Mouse (Mus musculus) midbrain, embryonic 11.5 days (tissue): ENCODE measurements around the gene Senp1. TPM values are rescaled to one million over a fixed set of nuclear protein-coding genes. Genes with fewer than 3 reads are reported as not detected.

ENCODE experiments used
- ATAC-seq: fragments of 200-750 bp; cut with Nextera tagmentation; 2 replicates; pipeline ENCODE4 v1.8.0; 2017; ENCODE audit warnings: moderate TSS enrichment, moderate library complexity; ENCODE audit not compliant: low FRiP score
- DNase-seq: peaks from one replicate; pipeline ENCODE4 v3.0.0; 2015; ENCODE audit warnings: low spot score; ENCODE audit errors: missing footprints
- H3K27ac ChIP-seq: fragments of 300-500 bp; sonication (generic); 2 replicates; pipeline ENCODE4 v1.5.1; 2014; ENCODE audit warnings: low read depth, low read length
- H3K27me3 ChIP-seq: fragments of 300-500 bp; sonication (generic); 2 replicates; pipeline ENCODE4 v1.6.1; 2014; ENCODE audit warnings: mild to moderate bottlenecking, low read length, moderate library complexity, mixed read lengths; ENCODE audit not compliant: control insufficient read depth, insufficient read depth
- H3K36me3 ChIP-seq: fragments of 300-500 bp; sonication (generic); 2 replicates; pipeline ENCODE4 v1.6.1; 2014; ENCODE audit warnings: mild to moderate bottlenecking, low read length, moderate library complexity, mixed read lengths; ENCODE audit not compliant: control insufficient read depth, insufficient read depth
- H3K4me1 ChIP-seq: fragments of 300-500 bp; sonication (generic); 2 replicates; pipeline ENCODE4 v1.6.1; 2014; ENCODE audit warnings: low read length; ENCODE audit not compliant: control insufficient read depth, insufficient read depth
- H3K4me2 ChIP-seq: fragments of 300-500 bp; sonication (generic); 2 replicates; pipeline ENCODE4 v1.6.1; 2014; ENCODE audit warnings: mild to moderate bottlenecking, moderate library complexity
- H3K4me3 ChIP-seq: fragments of 300-500 bp; sonication (generic); 2 replicates; pipeline ENCODE4 v1.5.1; 2014; ENCODE audit warnings: low read depth, low read length
- H3K9ac ChIP-seq: fragments of 300-500 bp; sonication (generic); 2 replicates; pipeline ENCODE4 v1.6.1; 2014; ENCODE audit warnings: low read length
- H3K9me3 ChIP-seq: fragments of 300-500 bp; sonication (generic); 2 replicates; pipeline ENCODE4 v1.6.1; 2016; ENCODE audit warnings: low read length; ENCODE audit not compliant: control insufficient read depth
- WGBS: fragments of 180-500 bp; shearing (Covaris S2); extraction: QIAGEN DNeasy Blood & Tissue Kit; methylation state at CpG from one replicate; pipeline ENCODE4 v1.1.7; 2014; 5-methylcytosine and 5-hydroxymethylcytosine counted together
- polyA plus RNA-seq: library from polyadenylated mRNA; unstranded; fragments of >200 nt; fragmentation: Nextera tagmentation; extraction: Ambion mirVana; gene quantifications from 2 replicates; pipeline ENCODE4 v1.2.1, GENCODE M21; 2014

Gene Senp1
- polyA plus RNA-seq, 1 experiment from 2014 or later = 46.2 TPM

- H3K27ac ChIP-seq = no peak overlapping the region
- DNase-seq (no peak), ATAC-seq (no peak)
- peaks cover 6% of the 10 kb centered on the region for H3K36me3 ChIP-seq
- H3K4me2 ChIP-seq = no peak overlapping the region
- 88% methylated on average over 15 of the region's 15 CpGs for WGBS
- H3K27me3 ChIP-seq = no peaks in the 10 kb centered on the region
- H3K4me1 ChIP-seq = no peaks in the 10 kb centered on the region
- H3K4me3 ChIP-seq = no peak overlapping the region
- H3K9me3 ChIP-seq = no peaks in the 10 kb centered on the region
- no peak overlapping the region for H3K9ac ChIP-seq
Observed at GRCm38 (mm10) chr15:98131942-98132655, 38.6 kb upstream of the Senp1 start.

GRCm38 (mm10) chr15:98131451-98131850 lies 37.9 kb upstream of the Senp1 start:
- ATAC-seq = no peak
- peaks cover 6% of the 10 kb centered on the region for H3K36me3 ChIP-seq
- no peaks in the 10 kb centered on the region for H3K4me1 ChIP-seq
- H3K9me3 ChIP-seq = no peaks in the 10 kb centered on the region
- H3K27ac ChIP-seq = no peak overlapping the region
- no peaks in the 10 kb centered on the region for H3K27me3 ChIP-seq
- no peak overlapping the region for H3K4me3 ChIP-seq
- H3K4me2 ChIP-seq = no peak overlapping the region
- no peak overlapping the region for H3K9ac ChIP-seq
- WGBS = 90% methylated on average over 7 of the region's 7 CpGs
- no peak for DNase-seq

- ATAC-seq (no peak), DNase-seq (no peak)
- Histone ChIP-seq H3K9me3 (no peaks in the 10 kb centered on the region), H3K27me3 (no peaks in the 10 kb centered on the region), H3K4me2 (no peak overlapping the region), H3K9ac (no peak overlapping the region), H3K27ac (no peak overlapping the region), H3K36me3 (peaks cover 6% of the 10 kb centered on the region; the same call in 1 of the 2 replicates), H3K4me3 (no peak overlapping the region), H3K4me1 (no peaks in the 10 kb centered on the region)
- 92% methylated on average over 4 of the region's 4 CpGs for WGBS
Observed at GRCm38 (mm10) chr15:98131001-98131400, 37.5 kb upstream of the Senp1 start.

GRCm38 (mm10) chr15:98120831-98121230 lies 27.3 kb upstream of the Senp1 start:
- DNase-seq = no peak
- Histone ChIP-seq H3K9ac (no peak overlapping the region), H3K4me3 (no peak overlapping the region), H3K9me3 (no peaks in the 10 kb centered on the region), H3K36me3 (peaks cover 9% of the 10 kb centered on the region; the same call in 1 of the 2 replicates), H3K27ac (no peak overlapping the region), H3K27me3 (no peaks in the 10 kb centered on the region), H3K4me1 (no peaks in the 10 kb centered on the region), H3K4me2 (no peak overlapping the region)
- no peak for ATAC-seq
- 97% methylated on average over 20 of the region's 20 CpGs for WGBS

- Histone ChIP-seq H3K4me2 (no peak overlapping the region), H3K27ac (no peak overlapping the region), H3K9me3 (no peaks in the 10 kb centered on the region), H3K36me3 (peaks cover 9% of the 10 kb centered on the region; the same call in 1 of the 2 replicates), H3K27me3 (no peaks in the 10 kb centered on the region), H3K4me3 (no peak overlapping the region), H3K9ac (no peak overlapping the region), H3K4me1 (no peaks in the 10 kb centered on the region)
- WGBS = 88% methylated on average over 12 of the region's 12 CpGs
- no peak for DNase-seq
- ATAC-seq = no peak
Observed at GRCm38 (mm10) chr15:98119363-98119762, 25.8 kb upstream of the Senp1 start.

- Histone ChIP-seq H3K27ac (no peak overlapping the region), H3K9ac (no peak overlapping the region), H3K4me1 (no peaks in the 10 kb centered on the region), H3K4me2 (no peak overlapping the region), H3K4me3 (no peak overlapping the region), H3K36me3 (peaks cover 10% of the 10 kb centered on the region; the same call in 1 of the 2 replicates), H3K9me3 (no peaks in the 10 kb centered on the region), H3K27me3 (no peaks in the 10 kb centered on the region)
- DNase-seq (no peak), ATAC-seq (no peak)
- 83% methylated on average over 5 of the region's 5 CpGs for WGBS
Observed at GRCm38 (mm10) chr15:98116287-98116686, 22.7 kb upstream of the Senp1 start.

GRCm38 (mm10) chr15:98115779-98116163 lies 22.2 kb upstream of the Senp1 start:
- H3K4me1 ChIP-seq = no peaks in the 10 kb centered on the region
- no peaks in the 10 kb centered on the region for H3K9me3 ChIP-seq
- no peak for DNase-seq
- 88% methylated on average over 9 of the region's 9 CpGs for WGBS
- no peak overlapping the region for H3K9ac ChIP-seq
- no peak overlapping the region for H3K4me2 ChIP-seq
- no peak overlapping the region for H3K27ac ChIP-seq
- H3K4me3 ChIP-seq = no peak overlapping the region
- H3K36me3 ChIP-seq = peaks cover 5% of the 10 kb centered on the region; the same call in 1 of the 2 replicates
- no peaks in the 10 kb centered on the region for H3K27me3 ChIP-seq
- ATAC-seq = no peak

- Histone ChIP-seq H3K9me3 (no peaks in the 10 kb centered on the region), H3K9ac (no peak overlapping the region), H3K36me3 (peaks cover 5% of the 10 kb centered on the region; the same call in 1 of the 2 replicates), H3K4me3 (no peak overlapping the region), H3K27me3 (no peaks in the 10 kb centered on the region), H3K27ac (no peak overlapping the region), H3K4me1 (no peaks in the 10 kb centered on the region), H3K4me2 (no peak overlapping the region)
- WGBS = 85% methylated on average over 10 of the region's 10 CpGs
- DNase-seq = no peak
- no peak for ATAC-seq
Observed at GRCm38 (mm10) chr15:98114852-98115778, 21.6 kb upstream of the Senp1 start.
